Mouse (Mus musculus) ZHBTc4 (cell line): ENCODE data around the gene Tcf25.

Experiments
- DNase-seq: peaks from one replicate; pipeline ENCODE4 v3.0.0-alpha.2; 2011; ENCODE audit warnings: low read depth, low spot score

The Tcf25 gene

DNA sequence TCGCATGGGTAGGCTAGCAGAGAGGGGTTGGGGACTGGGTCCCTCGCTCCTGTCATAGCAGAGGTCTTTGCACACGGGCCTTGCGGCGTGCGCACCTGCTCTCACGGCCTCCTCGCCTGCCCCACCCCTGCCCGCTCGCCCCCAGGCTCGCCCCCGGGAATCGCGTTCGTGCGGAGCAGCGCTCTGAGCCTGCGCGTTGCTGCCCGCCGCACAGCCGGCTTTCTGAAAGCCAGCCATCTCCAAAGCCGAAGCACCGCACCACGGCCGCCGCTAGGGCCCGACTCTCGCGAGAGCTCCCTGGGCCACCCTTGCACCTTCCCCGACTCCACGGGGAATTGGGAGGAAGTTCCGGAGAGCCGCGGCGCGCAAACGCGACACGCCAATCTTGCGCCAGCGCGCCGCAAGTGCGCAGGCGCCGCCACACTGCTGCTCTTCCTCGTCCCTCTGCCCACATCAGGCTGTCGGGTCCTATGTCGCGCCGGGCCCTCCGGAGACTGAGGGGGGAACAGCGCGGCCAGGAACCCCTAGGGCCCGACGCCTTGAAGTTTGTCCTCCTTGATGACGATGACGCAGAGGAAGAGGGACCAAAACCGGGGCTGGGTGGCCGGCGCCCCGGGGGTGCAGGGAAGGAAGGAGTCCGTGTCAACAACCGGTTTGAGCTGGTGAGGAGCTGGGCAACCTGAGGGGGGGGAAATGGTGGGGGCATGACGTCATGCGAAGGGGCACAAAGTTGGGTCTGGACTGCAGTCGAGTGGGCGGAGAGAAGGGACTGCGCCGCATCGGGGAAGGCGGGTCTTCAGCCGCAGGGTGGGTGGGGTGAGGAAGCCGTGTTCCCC, at the start of gene Tcf25:
Gene Tcf25 (plus strand): TSS at position 351 of the 836 bp plus-strand sequence.
- DNase-seq, result peak; percentile 99

GRCm38 (mm10) chr8:123328552-123328951, 45.0 kb upstream of the Tcf25 start:
- no peak for DNase-seq

GRCm38 (mm10) chr8:123329350-123329749, 44.2 kb upstream of the Tcf25 start:
- no peak for DNase-seq

- DNase-seq, result no peak
Observed at GRCm38 (mm10) chr8:123329961-123330360, 43.6 kb upstream of the Tcf25 start.

DNA sequence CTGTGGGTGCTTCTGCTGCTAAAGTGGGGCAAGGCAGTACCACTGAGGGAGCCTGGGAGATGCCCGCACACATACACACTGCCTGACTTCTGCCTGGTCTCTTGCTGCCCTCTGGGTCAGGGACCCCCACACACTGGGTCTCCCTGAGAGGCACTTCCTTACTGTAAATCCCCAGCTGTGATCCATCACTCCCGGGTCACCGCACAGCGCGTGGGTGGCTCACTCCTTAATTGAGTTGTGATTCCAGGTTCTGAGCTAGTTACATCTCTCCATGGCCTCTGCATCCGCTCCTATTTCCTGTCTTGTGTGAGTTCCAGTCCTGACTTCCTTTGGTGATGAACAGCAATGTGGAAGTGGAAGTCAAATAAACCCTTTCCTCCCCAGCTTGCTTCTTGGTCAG, 42.9 kb upstream of the Tcf25 start:
- DNase-seq, result no peak

DNA sequence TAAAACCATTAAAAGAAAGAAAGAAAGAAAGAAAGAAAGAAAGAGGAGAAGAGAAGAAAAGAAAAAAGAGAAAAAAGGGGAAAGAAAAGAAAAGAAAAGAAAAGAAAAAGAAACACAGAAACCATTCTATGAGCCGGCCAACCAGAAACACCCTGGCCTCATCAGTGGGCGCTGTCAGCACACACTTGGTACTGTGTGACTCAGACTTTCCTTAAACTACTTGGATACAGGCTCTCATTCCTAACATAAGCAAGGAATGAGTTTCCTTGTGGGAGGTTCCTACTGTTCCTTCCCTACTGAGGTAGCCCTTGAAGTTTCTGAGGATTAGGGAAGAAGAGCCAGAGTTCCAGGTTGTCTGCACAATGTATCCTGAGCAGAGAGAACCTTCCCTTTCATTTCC, 42.3 kb upstream of the Tcf25 start:
- no peak for DNase-seq

GRCm38 (mm10) chr8:123331810-123332209, 41.7 kb upstream of the Tcf25 start:
- DNase-seq, result no peak

DNA sequence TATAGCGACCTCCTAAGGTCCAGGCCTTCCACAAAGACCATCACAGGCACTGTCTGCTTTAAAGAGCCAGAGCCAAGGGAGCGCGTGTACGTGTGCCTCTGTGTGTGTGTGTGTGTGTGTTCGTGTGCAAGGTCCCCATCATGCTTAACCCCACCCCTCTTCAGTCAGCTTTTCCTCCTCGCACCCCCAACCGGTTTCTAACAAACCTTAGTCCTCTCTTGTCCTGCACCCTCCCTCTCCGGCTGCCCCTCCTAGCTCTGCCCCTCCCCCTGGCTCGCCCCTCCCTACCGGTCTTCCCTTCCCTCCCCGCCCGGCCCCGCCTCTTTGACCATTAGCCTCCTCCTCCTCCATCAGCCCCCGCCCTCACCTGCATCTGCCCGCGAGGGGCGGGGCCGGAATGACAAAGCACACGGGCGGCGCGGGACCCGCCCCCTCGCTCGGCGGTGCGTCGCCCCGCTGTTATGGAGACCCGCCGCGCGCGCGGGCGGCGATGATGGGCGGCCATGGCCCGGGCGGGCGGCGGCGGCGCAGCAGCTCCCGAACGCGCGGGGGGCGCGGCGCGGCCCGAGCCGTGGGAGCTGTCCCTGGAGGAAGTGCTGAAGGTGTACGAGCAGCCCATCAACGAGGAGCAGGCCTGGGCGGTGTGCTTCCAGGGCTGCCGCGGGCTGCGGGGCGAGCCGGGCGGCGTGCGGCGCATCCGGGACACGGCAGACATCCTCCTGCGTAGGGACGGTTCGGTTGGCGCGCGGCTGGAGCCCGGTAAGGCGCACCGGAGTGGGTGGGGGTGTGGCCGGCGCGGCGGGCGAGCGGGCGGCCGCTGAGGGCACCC, 41.1 kb upstream of the Tcf25 start, which contains the start of gene Spire2:
Gene Spire2 (plus strand): TSS at position 452 of the 829 bp plus-strand sequence.
- DNase-seq, result peak; percentile 96

DNA sequence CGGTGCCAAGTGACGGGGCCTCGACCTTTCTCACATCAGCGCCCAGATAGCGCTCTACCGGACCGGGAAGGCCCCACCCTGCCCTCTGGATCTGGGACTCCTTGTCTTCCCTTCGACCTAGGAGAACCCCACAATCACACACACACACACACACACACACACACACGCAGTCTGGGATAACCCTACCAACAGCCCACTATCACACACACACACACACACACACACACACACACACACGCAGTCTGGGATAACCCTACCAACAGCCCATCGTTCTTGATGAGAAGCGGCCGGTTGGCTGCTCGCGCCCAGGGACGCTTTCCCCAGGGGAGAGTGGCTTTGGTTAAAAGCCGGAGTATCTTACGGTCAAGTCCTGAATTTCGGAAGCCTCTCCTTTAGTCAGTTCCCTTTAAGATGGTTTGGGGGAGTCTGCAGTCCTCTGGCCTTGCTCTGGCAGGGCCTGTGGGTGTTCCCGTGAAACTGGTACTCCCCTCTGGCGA, 40.4 kb upstream of the Tcf25 start:
- no peak for DNase-seq

DNA sequence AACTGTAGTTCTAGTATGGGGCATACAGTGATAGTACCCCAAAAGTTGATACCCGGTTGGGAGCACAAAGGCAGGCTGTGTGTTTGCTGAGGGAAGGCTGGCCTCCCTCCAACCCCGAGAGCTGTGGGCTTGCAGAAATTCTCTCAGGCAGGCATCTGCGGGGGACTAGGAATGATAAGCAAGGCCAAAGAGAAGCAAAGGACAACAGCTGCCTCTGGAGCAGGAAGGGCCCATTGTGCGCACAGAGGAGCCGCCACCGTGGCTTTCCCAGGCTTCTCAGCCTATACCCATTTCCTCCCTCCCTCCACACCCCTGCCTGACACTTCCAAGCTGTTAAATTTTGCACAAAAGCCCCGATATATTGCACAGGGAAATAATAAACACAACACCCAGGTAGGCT, 39.7 kb upstream of the Tcf25 start:
- DNase-seq, result peak; percentile 51

GRCm38 (mm10) chr8:123334467-123334866, 39.1 kb upstream of the Tcf25 start:
- DNase-seq, result peak; percentile 79

DNA sequence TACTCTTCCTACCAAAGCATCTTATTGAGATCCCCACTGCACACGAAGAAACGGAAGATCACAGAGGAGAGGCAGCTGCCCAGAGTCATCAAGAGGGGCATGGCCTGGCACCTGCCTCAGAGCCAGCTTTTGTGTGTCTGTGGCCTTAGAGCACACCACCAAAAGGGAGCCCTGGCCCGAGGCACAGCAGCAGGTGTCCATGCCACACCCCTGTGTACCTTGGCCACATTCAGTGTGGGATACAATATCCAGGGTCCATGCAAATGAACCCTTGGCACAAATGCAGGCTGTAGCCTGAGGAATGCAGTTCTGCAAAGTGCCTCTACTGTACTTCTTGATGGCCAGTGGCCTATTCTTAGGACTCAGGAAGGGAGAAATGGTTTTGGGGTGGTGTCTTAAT, 36.1 kb upstream of the Tcf25 start:
- no peak for DNase-seq

GRCm38 (mm10) chr8:123340071-123340470, 33.5 kb upstream of the Tcf25 start:
- DNase-seq, result peak; percentile 95

GRCm38 (mm10) chr8:123341040-123342015, 32.2 kb upstream of the Tcf25 start:
- peak; percentile 84 for DNase-seq

GRCm38 (mm10) chr8:123342253-123342652, 31.3 kb upstream of the Tcf25 start:
- DNase-seq, result no peak

GRCm38 (mm10) chr8:123342911-123343310, 30.6 kb upstream of the Tcf25 start:
- no peak for DNase-seq

GRCm38 (mm10) chr8:123343422-123343821, 30.1 kb upstream of the Tcf25 start:
- DNase-seq, result peak; percentile 87

DNA sequence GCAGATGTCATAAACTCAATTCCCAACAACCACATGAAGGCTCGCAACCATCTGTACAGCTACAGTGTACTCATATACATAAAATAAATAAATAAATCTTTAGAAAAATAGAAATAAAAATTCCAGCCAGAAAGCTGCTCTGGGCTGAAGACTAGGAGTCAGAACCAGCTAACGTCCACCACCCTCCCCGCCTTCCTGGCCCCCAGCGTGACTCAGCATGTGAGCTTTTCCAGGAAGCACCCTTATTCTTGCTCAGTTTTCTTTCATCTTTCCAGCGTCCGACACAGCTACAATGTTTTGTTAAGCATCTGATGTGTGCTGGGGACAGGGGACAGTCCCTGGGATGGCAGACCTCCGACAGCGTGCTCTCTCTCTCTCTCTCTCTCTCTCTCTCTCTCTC, 28.4 kb upstream of the Tcf25 start:
- no peak for DNase-seq

DNA sequence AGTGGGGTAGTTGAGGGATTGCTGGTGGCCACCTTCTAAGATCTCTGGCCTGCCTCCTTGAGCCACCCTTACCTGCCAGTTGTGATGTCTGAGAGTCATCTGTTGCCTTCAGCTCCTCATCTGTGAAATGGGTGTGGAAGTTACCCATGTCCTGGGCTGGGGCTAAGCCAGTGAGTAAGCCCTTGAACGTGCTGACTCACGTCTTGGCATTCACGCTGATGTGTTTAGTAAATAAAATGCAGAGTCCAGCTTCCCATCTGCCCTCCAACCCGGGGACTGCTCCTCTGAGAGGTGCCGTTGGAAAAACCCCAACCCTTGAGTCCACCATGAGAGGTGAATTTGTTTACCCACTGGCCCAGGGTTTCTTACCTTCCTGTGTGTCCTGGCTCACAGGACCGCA, 27.7 kb upstream of the Tcf25 start:
- DNase-seq, result no peak

DNA sequence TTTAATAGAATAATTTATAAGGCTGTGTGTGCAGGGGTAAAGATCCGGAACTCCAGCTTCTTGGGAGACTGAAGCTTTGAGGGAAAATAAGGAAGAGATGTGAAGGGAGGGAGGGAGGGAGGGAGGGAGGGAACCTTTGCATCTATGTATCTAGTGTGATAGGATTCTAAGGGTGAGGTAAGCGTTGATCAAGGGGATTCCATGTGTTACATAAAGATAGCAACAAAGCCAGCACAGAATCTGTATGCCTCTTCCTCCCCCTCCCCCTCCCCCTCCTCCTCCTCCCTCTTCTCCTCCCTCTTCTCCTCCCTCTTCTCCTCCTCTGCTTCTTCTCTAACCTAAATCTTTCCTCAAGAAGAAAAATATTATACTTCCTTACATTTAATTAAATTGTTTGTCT, 26.3 kb upstream of the Tcf25 start:
- DNase-seq, result no peak

GRCm38 (mm10) chr8:123348237-123348843, 25.2 kb upstream of the Tcf25 start:
- DNase-seq, result no peak
